Mouse (Mus musculus) CH12.LX (cell line): ENCODE results near the gene Oaz1. TPM values are rescaled to one million over a fixed set of nuclear protein-coding genes. Genes with fewer than 3 reads are reported as not detected.

Experiments
- DNase-seq: peaks from one replicate; pipeline ENCODE4 v3.0.0-alpha.2; 2013; ENCODE audit errors: extremely low read depth
- H3K27ac ChIP-seq: 2 replicates; pipeline ENCODE4 v1.5.1; 2012; ENCODE audit warnings: low read depth, mild to moderate bottlenecking, control low read depth, moderate library complexity; ENCODE audit not compliant: insufficient read depth
- H3K27me3 ChIP-seq: replicated peaks from 2 replicates; pipeline ENCODE3; 2012; ENCODE audit warnings: inconsistent platforms
- H3K36me3 ChIP-seq, 2 experiments: replicated peaks in 1 of 2; 2 replicates each; pipeline versions ENCODE3 to v1.6.1; 2012; ENCODE audit warnings: inconsistent platforms in 1 of 2, low read length in 1 of 2, mild to moderate bottlenecking in 1 of 2, mixed read lengths in 1 of 2, moderate library complexity in 1 of 2; ENCODE audit not compliant: control insufficient read depth in 1 of 2, insufficient read depth in 1 of 2
- H3K4me1 ChIP-seq, 2 experiments: 2 replicates each; pipeline ENCODE4 v1.6.1; 2012; ENCODE audit warnings: inconsistent platforms in 1 of 2, moderate library complexity in 1 of 2; ENCODE audit not compliant: insufficient read depth in 2 of 2, control insufficient read depth in 1 of 2
- H3K4me2 ChIP-seq: 2 replicates; pipeline ENCODE4 v1.6.1; 2012; ENCODE audit warnings: low read depth, mild to moderate bottlenecking, control low read depth; ENCODE audit not compliant: poor library complexity, insufficient read depth, severe bottlenecking
- H3K4me3 ChIP-seq, 3 experiments: fragments of 150-350 bp in 1 of 3; sonication (generic) in 1 of 3; replicated peaks in 1 of 3; 2 replicates each; pipeline versions ENCODE3 to v1.5.1; 2011 to 2012; ENCODE audit warnings: low read depth in 2 of 3, low read length in 2 of 3, mild to moderate bottlenecking in 2 of 3, moderate library complexity in 2 of 3, control low read depth in 1 of 3, improper control_type of control experiment in 1 of 3, inconsistent platforms in 1 of 3, mixed read lengths in 1 of 3; ENCODE audit not compliant: poor library complexity in 1 of 3
- H3K79me2 ChIP-seq: replicated peaks from 2 replicates; pipeline ENCODE4 v1.6.1; 2012; ENCODE audit warnings: mild to moderate bottlenecking, moderate library complexity; ENCODE audit not compliant: control insufficient read depth, poor library complexity, insufficient read depth, severe bottlenecking; ENCODE audit errors: extremely low read depth
- H3K9ac ChIP-seq: 2 replicates; pipeline ENCODE4 v1.6.1; 2012; ENCODE audit warnings: low read depth, mild to moderate bottlenecking, control low read depth, moderate library complexity; ENCODE audit not compliant: insufficient read depth
- H3K9me3 ChIP-seq: replicated peaks from 2 replicates; pipeline ENCODE3; 2012; ENCODE audit warnings: low read length, inconsistent platforms, mixed read lengths
- E2F4 ChIP-seq: IDR thresholded peaks from 2 replicates; pipeline ENCODE4 v1.6.1; 2011; ENCODE audit warnings: low read depth, low read length, improper control_type of control experiment; ENCODE audit not compliant: insufficient replicate concordance
- EP300 ChIP-seq: IDR thresholded peaks from 2 replicates; pipeline ENCODE4 v1.6.1; 2011; ENCODE audit warnings: low read length, improper control_type of control experiment
- ETS1 ChIP-seq: conservative IDR thresholded peaks from 2 replicates; pipeline ENCODE4 v1.6.1; 2012; ENCODE audit warnings: low read depth, mild to moderate bottlenecking, inconsistent platforms, low read length, improper control_type of control experiment, moderate library complexity
- GABPA ChIP-seq: IDR thresholded peaks from 2 replicates; pipeline ENCODE4 v1.6.1; 2012; ENCODE audit warnings: low read depth, low read length, improper control_type of control experiment, inconsistent platforms; ENCODE audit not compliant: insufficient replicate concordance
- IRF4 ChIP-seq: IDR thresholded peaks from 2 replicates; pipeline ENCODE4 v1.6.1; 2014; ENCODE audit warnings: low read depth, mild to moderate bottlenecking, inconsistent platforms, low read length, improper control_type of control experiment
- JUN ChIP-seq: IDR thresholded peaks from 2 replicates; pipeline ENCODE4 v1.6.1; 2011; ENCODE audit warnings: low read depth, mild to moderate bottlenecking, low read length, improper control_type of control experiment, moderate library complexity; ENCODE audit not compliant: insufficient read depth
- MAX ChIP-seq: IDR thresholded peaks from 2 replicates; pipeline ENCODE4 v1.6.1; 2011; ENCODE audit warnings: low read length, improper control_type of control experiment
- MYC ChIP-seq: IDR thresholded peaks from 2 replicates; pipeline ENCODE4 v1.6.1; 2011; ENCODE audit warnings: low read depth, mild to moderate bottlenecking, improper control_type of control experiment, low read length
- POLR2AphosphoS2 ChIP-seq: IDR thresholded peaks from 2 replicates; pipeline ENCODE4 v1.6.1; 2011; ENCODE audit warnings: low read depth, low read length, improper control_type of control experiment
- SMC3 ChIP-seq: IDR thresholded peaks from 2 replicates; pipeline ENCODE4 v1.6.1; 2011; ENCODE audit warnings: low read depth, low read length, improper control_type of control experiment
- UBTF ChIP-seq: IDR thresholded peaks from 2 replicates; pipeline ENCODE4 v1.6.1; 2012; ENCODE audit warnings: low read depth, mild to moderate bottlenecking, inconsistent platforms, low read length, improper control_type of control experiment, moderate library complexity
- USF1 ChIP-seq: IDR thresholded peaks from 2 replicates; pipeline ENCODE4 v1.6.1; 2014; ENCODE audit warnings: low read depth, mild to moderate bottlenecking, inconsistent platforms, low read length, improper control_type of control experiment
- ZC3H11A ChIP-seq: IDR thresholded peaks from 2 replicates; pipeline ENCODE4 v1.6.1; 2012; ENCODE audit warnings: low read depth, mild to moderate bottlenecking, inconsistent platforms, low read length, improper control_type of control experiment
- dilution Hi-C: fragments of 300-500 bp; cut with MboI; formaldehyde crosslinking; loops from 2 replicates; pipeline ENCODE4 v1.14.3; 2020; ENCODE audit warnings: low sequenced_read_pairs; ENCODE audit not compliant: extremely low pct_unique_long_range_greater_than_20kb, extremely low pct_ligation_motif_present
- in situ Hi-C: fragments of 300-500 bp; cut with MboI; formaldehyde crosslinking; loops from 3 replicates; pipeline ENCODE4 v1.14.3; 2019; ENCODE audit warnings: low sequenced_read_pairs, low pct_ligation_motif_present, low pct_unique_long_range_greater_than_20kb, mixed read lengths
- polyA plus RNA-seq: library from polyadenylated mRNA; unstranded; fragments of >175 nt; gene quantifications from 2 replicates; pipeline ENCODE4 v1.2.1, GENCODE M21; 2012; ENCODE audit warnings: low read depth; ENCODE audit not compliant: insufficient read length
- total RNA-seq, 2 experiments: library from RNA; depleted of rRNA; stranded (reverse); fragments of 300-350 nt in 1 of 2; fragments of >200 nt in 1 of 2; gene quantifications; 2 replicates each; pipeline ENCODE4 v1.2.3; 2012 to 2014

The Oaz1 gene
- total and polyA plus RNA-seq, 3 experiments, result 646 to 1,081 (median 899) TPM

GRCm38 (mm10) chr10:80837827-80838226 is 11.4 kb downstream of the Oaz1 start:
- TF ChIP-seq JUN (no peak), POLR2AphosphoS2 (no peak), UBTF (no peak), USF1 (no peak), E2F4 (no peak), IRF4 (no peak), SMC3 (no peak), GABPA (no peak), EP300 (no peak)
- H3K9ac ChIP-seq, result no peak overlapping the region
- no peak overlapping the region for H3K27ac ChIP-seq
- H3K27me3 ChIP-seq, result peaks cover 23% of the 10 kb centered on the region
- no peak for DNase-seq
- no peak overlapping the region for H3K4me2 ChIP-seq
- H3K79me2 ChIP-seq, result no peaks in the 10 kb centered on the region
- no peaks in the 10 kb centered on the region for H3K9me3 ChIP-seq
- dilution Hi-C loops, result no loop called here
- H3K4me1 ChIP-seq, result peaks cover 0 to 12% of the 10 kb centered on the region in 2 experiments; a peak in 2 of 4 replicates
- H3K36me3 ChIP-seq, result peaks cover 0 to 2% of the 10 kb centered on the region in 2 experiments
- no peak overlapping the region for H3K4me3 ChIP-seq
- in situ Hi-C loops, result no loop called here

- peaks cover 29% of the 10 kb centered on the region for H3K27me3 ChIP-seq
- dilution Hi-C loops (no loop called here), in situ Hi-C loops (no loop called here)
Measured at GRCm38 (mm10) chr10:80838346-80838912, 12.0 kb downstream of the Oaz1 start.

GRCm38 (mm10) chr10:80839848-80840247 is 13.4 kb downstream of the Oaz1 start:
- Histone ChIP-seq H3K27me3 (peaks cover 42% of the 10 kb centered on the region), H3K4me2 (no peak overlapping the region), H3K9ac (no peak overlapping the region), H3K36me3 (peaks cover 0 to 2% of the 10 kb centered on the region in 2 experiments), H3K4me1 (peaks cover 0 to 12% of the 10 kb centered on the region in 2 experiments; a peak in 2 of 4 replicates), H3K4me3 (no peak overlapping the region), H3K79me2 (no peaks in the 10 kb centered on the region), H3K9me3 (no peaks in the 10 kb centered on the region), H3K27ac (no peak overlapping the region)
- dilution Hi-C loops, result no loop called here
- DNase-seq, result no peak
- in situ Hi-C loops, result no loop called here
- TF ChIP-seq MAX (no peak), E2F4 (no peak), ETS1 (no peak)

More at GRCm38 (mm10) chr10:80838346-80838912, 12.0 kb downstream of the Oaz1 start:
- H3K27ac ChIP-seq, result no peak overlapping the region
- peaks cover 0 to 12% of the 10 kb centered on the region in 2 experiments; a peak in 2 of 4 replicates for H3K4me1 ChIP-seq
- H3K36me3 ChIP-seq, result peaks cover 0 to 2% of the 10 kb centered on the region in 2 experiments
- no peaks in the 10 kb centered on the region for H3K79me2 ChIP-seq
- DNase-seq, result no peak
- no peak overlapping the region for H3K9ac ChIP-seq
- H3K4me2 ChIP-seq, result no peak overlapping the region
- H3K9me3 ChIP-seq, result no peaks in the 10 kb centered on the region
- TF ChIP-seq MAX (no peak), MYC (no peak), E2F4 (no peak), ZC3H11A (no peak)
- no peak overlapping the region for H3K4me3 ChIP-seq
